Mouse (Mus musculus) MEL (cell line): ENCODE measurements around the gene Cbarp.

Source experiments
- CTCF ChIP-seq, 3 experiments: IDR thresholded peaks in 2 of 3; conservative IDR thresholded peaks in 1 of 3; 2 replicates each; pipeline ENCODE4 v1.5.1; 2011 to 2012; ENCODE audit warnings: low read length in 3 of 3, low read depth in 2 of 3, mild to moderate bottlenecking in 2 of 3, improper control_type of control experiment in 1 of 3, inconsistent platforms in 1 of 3, mixed read lengths in 1 of 3, moderate library complexity in 1 of 3; ENCODE audit not compliant: control insufficient read depth in 1 of 3, insufficient read depth in 1 of 3, poor library complexity in 1 of 3, severe bottlenecking in 1 of 3
- EP300 ChIP-seq, 2 experiments: IDR thresholded peaks; 2 replicates each; pipeline ENCODE4 v1.6.1; 2011; ENCODE audit warnings: improper control_type of control experiment in 2 of 2, low read length in 2 of 2, low read depth in 1 of 2, mild to moderate bottlenecking in 1 of 2
- GABPA ChIP-seq: IDR thresholded peaks from 2 replicates; pipeline ENCODE4 v1.6.1; 2012; ENCODE audit warnings: low read depth, mild to moderate bottlenecking, inconsistent platforms, low read length, improper control_type of control experiment, moderate library complexity
- MYC ChIP-seq: IDR thresholded peaks from 2 replicates; pipeline ENCODE4 v1.6.1; 2011; ENCODE audit warnings: low read depth, mild to moderate bottlenecking, low read length, improper control_type of control experiment, moderate library complexity
- POLR2A ChIP-seq, 2 experiments: IDR thresholded peaks; 2 replicates each; pipeline ENCODE4 v1.6.1; 2011 to 2012; ENCODE audit warnings: low read length in 2 of 2, mild to moderate bottlenecking in 2 of 2, control low read depth in 1 of 2, improper control_type of control experiment in 1 of 2, low read depth in 1 of 2, moderate library complexity in 1 of 2; ENCODE audit not compliant: control insufficient read depth in 1 of 2, insufficient read depth in 1 of 2, poor library complexity in 1 of 2
- RAD21 ChIP-seq: IDR thresholded peaks from 2 replicates; pipeline ENCODE4 v1.6.1; 2011; ENCODE audit warnings: mild to moderate bottlenecking, low read depth, low read length, improper control_type of control experiment
- TAL1 ChIP-seq: IDR thresholded peaks from 2 replicates; pipeline ENCODE4 v1.6.1; 2012; ENCODE audit warnings: mild to moderate bottlenecking, inconsistent platforms, low read length, moderate library complexity, mixed read lengths
- TCF12 ChIP-seq: IDR thresholded peaks from 2 replicates; pipeline ENCODE4 v1.6.1; 2014; ENCODE audit warnings: low read depth, mild to moderate bottlenecking, inconsistent platforms, low read length, improper control_type of control experiment, moderate library complexity

- TF ChIP-seq CTCF (IDR thresholded peaks at IDR 0.05 in 2 of 3, conservative IDR thresholded peaks at IDR 0.05 in 1 of 3; ENCODE audit: control insufficient read depth in 1 of 3, insufficient read depth in 1 of 3, low read depth in 2 of 3, low read length in 3 of 3, poor library complexity in 1 of 3, severe bottlenecking in 1 of 3), result no peak
- TF ChIP-seq TAL1, result no peak
- no peak for TF ChIP-seq RAD21
- no peak for TF ChIP-seq EP300 (IDR thresholded peaks at IDR 0.05; ENCODE audit: low read depth in 1 of 2, low read length in 2 of 2)
- no peak for TF ChIP-seq GABPA
- TF ChIP-seq POLR2A (IDR thresholded peaks at IDR 0.05; ENCODE audit: control insufficient read depth in 1 of 2, insufficient read depth in 1 of 2, low read depth in 1 of 2, low read length in 2 of 2, poor library complexity in 1 of 2), result no peak
- TF ChIP-seq MYC, result no peak
- TF ChIP-seq TCF12, result no peak
These were observed 13.1 kb upstream of the Cbarp start for GRCm38 (mm10) chr10:80153713-80154112.
